ENCODE assay signal across 8 mouse cellular contexts in genomic region chr1:166379630-166380231, GRCm38 (mm10). TPM values are rescaled to one million over a fixed set of nuclear protein-coding genes. Genes with fewer than 3 reads are reported as not detected.
DNase-seq lines count a peak whose midpoint lies in the region; ATAC-seq and TF ChIP-seq lines count a peak whose summit lies in the region.

No protein-coding gene starts in this region.

- DNase-seq in CD4-positive helper T cell, adult 2 months (ENCODE audit: low read depth, low spot score), result peak; percentile 77
- peak; percentile 88 for DNase-seq in brain, embryonic 14.5 days (ENCODE audit: low read depth)
- peak; percentile 73 for DNase-seq in kidney, postnatal 10 days
- peak; percentile 76 for DNase-seq in neural tube, embryonic 10.5 days (ENCODE audit: extremely low spot score, low spot score)

- H3K4me1 ChIP-seq in heart, embryonic 14.5 days (ENCODE audit: control insufficient read depth in 2 of 2, insufficient read depth in 2 of 2, low read length in 2 of 2), result peaks cover 2 to 17% of the 10 kb centered on the region in 2 experiments; a peak in 3 of 4 replicates
- H3K4me1 ChIP-seq in liver, embryonic 15.5 days (replicated peaks), result peaks cover 31% of the 10 kb centered on the region
- peaks cover 12% of the 10 kb centered on the region for H3K4me1 ChIP-seq in stomach, embryonic 16.5 days (ENCODE audit: control insufficient read depth, insufficient read depth, low read length)

- no peaks in the 10 kb centered on the region for H3K9me3 ChIP-seq in heart, embryonic 14.5 days (ENCODE audit: control insufficient read depth, low read length)
- H3K9me3 ChIP-seq in liver, embryonic 15.5 days (replicated peaks), result no peaks in the 10 kb centered on the region
- H3K9me3 ChIP-seq in stomach, embryonic 16.5 days (replicated peaks; ENCODE audit: control insufficient read depth, low read length), result no peaks in the 10 kb centered on the region

- TF ChIP-seq CTCF in brain, embryonic 14.5 days (IDR thresholded peaks at IDR 0.05; ENCODE audit: borderline replicate concordance, extremely low read depth, insufficient read depth, insufficient read length), result no peak

- under 1% methylated on average over 41 of the region's 41 CpGs for WGBS in heart, embryonic 14.5 days
- WGBS in liver, embryonic 15.5 days (ENCODE audit: insufficient replicate concordance), result under 1% methylated on average over 41 of the region's 41 CpGs
- 2% methylated on average over 41 of the region's 41 CpGs for WGBS in stomach, embryonic 16.5 days

- peak overlapping the region; percentile 99 for H3K9ac ChIP-seq in heart, embryonic 14.5 days (ENCODE audit: low read length)
- H3K9ac ChIP-seq in liver, embryonic 15.5 days, result peak overlapping the region; percentile 95
- H3K9ac ChIP-seq in stomach, embryonic 16.5 days (ENCODE audit: low read length), result peak overlapping the region; percentile 100

- peak overlapping the region; percentile 94 to 95 for H3K27ac ChIP-seq in heart, embryonic 14.5 days (replicated peaks in 1 of 2; ENCODE audit: control insufficient read depth in 1 of 2, insufficient read depth in 1 of 2, low read depth in 2 of 2, low read length in 2 of 2)
- H3K27ac ChIP-seq in liver, embryonic 15.5 days (replicated peaks), result peak overlapping the region; percentile 87
- H3K27ac ChIP-seq in stomach, embryonic 16.5 days (ENCODE audit: low read length), result peak overlapping the region; percentile 91

- H3K36me3 ChIP-seq in heart, embryonic 14.5 days (ENCODE audit: control insufficient read depth, insufficient read depth, low read length), result peaks cover 27% of the 10 kb centered on the region
- peaks cover 23% of the 10 kb centered on the region for H3K36me3 ChIP-seq in liver, embryonic 15.5 days (replicated peaks)
- H3K36me3 ChIP-seq in stomach, embryonic 16.5 days (ENCODE audit: control insufficient read depth, insufficient read depth, low read length), result peaks cover 6% of the 10 kb centered on the region

- peak overlapping the region; percentile 92 to 99 for H3K4me3 ChIP-seq in heart, embryonic 14.5 days (ENCODE audit: control insufficient read depth in 1 of 2, insufficient read depth in 1 of 2, low read depth in 1 of 2, low read length in 2 of 2)
- peak overlapping the region; percentile 89 for H3K4me3 ChIP-seq in liver, embryonic 15.5 days (replicated peaks)
- peak overlapping the region; percentile 100 for H3K4me3 ChIP-seq in stomach, embryonic 16.5 days (replicated peaks; ENCODE audit: low read length)

- ATAC-seq in erythroblast, adult 5-6 weeks (replicated peaks; ENCODE audit: low FRiP score, poor library complexity, severe bottlenecking), result peak; percentile 67
- ATAC-seq in heart, embryonic 14.5 days (ENCODE audit: insufficient number of reproducible peaks, insufficient read depth, low FRiP score, low read depth), result peak; percentile 33
- peak; percentile 22 for ATAC-seq in liver, embryonic 15.5 days (ENCODE audit: insufficient read depth)
- peak; percentile 26; the same call in 1 of the 2 replicates for ATAC-seq in stomach, embryonic 16.5 days (ENCODE audit: insufficient read depth, low FRiP score)

- no peak for TF ChIP-seq POLR2A in brain, embryonic 14.5 days (IDR thresholded peaks at IDR 0.05; ENCODE audit: borderline replicate concordance, extremely low read depth, insufficient read depth, insufficient read length, poor library complexity, severe bottlenecking)

- peak overlapping the region; percentile 78 for H3K4me2 ChIP-seq in heart, embryonic 14.5 days (ENCODE audit: low read length)
- H3K4me2 ChIP-seq in liver, embryonic 15.5 days, result peak overlapping the region; percentile 95
- peak overlapping the region; percentile 68 for H3K4me2 ChIP-seq in stomach, embryonic 16.5 days (ENCODE audit: low read depth, low read length)

- H3K27me3 ChIP-seq in heart, embryonic 14.5 days (ENCODE audit: control insufficient read depth, insufficient read depth, low read length), result no peaks in the 10 kb centered on the region
- H3K27me3 ChIP-seq in liver, embryonic 15.5 days, result no peaks in the 10 kb centered on the region
- H3K27me3 ChIP-seq in stomach, embryonic 16.5 days (ENCODE audit: control insufficient read depth, insufficient read depth, low read length), result no peaks in the 10 kb centered on the region

RNA-seq across cellular contexts. Expression of gene Tada1, which starts 0.8 kb away (rescaled TPM):
- 69.1 and 75.5 TPM in 2 replicates for polyA plus RNA-seq in brain, embryonic 14.5 days (2012; rRNA removed)
- 14.8 and 21.9 TPM in 2 replicates for total RNA-seq in erythroblast, adult 5-6 weeks (2015; ENCODE audit: low replicate concordance)
- 6.0 and 6.6 TPM in 2 replicates for total RNA-seq in erythroblast, adult 5-6 weeks (2017; ENCODE audit: low replicate concordance)
- polyA plus RNA-seq in heart, embryonic 14.5 days (2014; fragmentation: Nextera tagmentation; extraction: Ambion mirVana), result 33.3 and 34.7 TPM in 2 replicates
- 20.5 and 21.1 TPM in 2 replicates for polyA plus RNA-seq in liver, embryonic 15.5 days (2015; fragmentation: Nextera tagmentation; extraction: Ambion mirVana)
- polyA plus RNA-seq in stomach, embryonic 16.5 days (2015; fragmentation: Nextera tagmentation; extraction: Ambion mirVana), result 42.5 and 47.4 TPM in 2 replicates

RNA-seq across cellular contexts. Expression of gene Pogk, which starts 29.9 kb away (rescaled TPM):
- 50.1 and 61.5 TPM in 2 replicates for polyA plus RNA-seq in brain, embryonic 14.5 days (2012; rRNA removed)
- 0.19 and 0.42 TPM in 2 replicates for total RNA-seq in erythroblast, adult 5-6 weeks (2015; ENCODE audit: low replicate concordance)
- total RNA-seq in erythroblast, adult 5-6 weeks (2017; ENCODE audit: low replicate concordance), result 0.42 and 0.60 TPM in 2 replicates
- polyA plus RNA-seq in heart, embryonic 14.5 days (2014; fragmentation: Nextera tagmentation; extraction: Ambion mirVana), result 12.4 and 13.5 TPM in 2 replicates
- polyA plus RNA-seq in liver, embryonic 15.5 days (2015; fragmentation: Nextera tagmentation; extraction: Ambion mirVana), result 0.89 and 0.93 TPM in 2 replicates
- 13.4 and 13.7 TPM in 2 replicates for polyA plus RNA-seq in stomach, embryonic 16.5 days (2015; fragmentation: Nextera tagmentation; extraction: Ambion mirVana)

Comparison
In these comparisons a context has a peak if more than half of its experiments do, and no peak if none do; other contexts are left out.
1. Peak in every context shown above with its lines: DNase-seq, ATAC-seq, H3K4me3 ChIP-seq and H3K27ac ChIP-seq.